Mouse (Mus musculus): ENCODE measurements around the gene Col24a1. TPM values are rescaled to one million over a fixed set of nuclear protein-coding genes. Genes with fewer than 3 reads are reported as not detected.

The Col24a1 gene
- polyA plus RNA-seq, 1 experiment from 2014 or later, result 0.39 TPM

DNA sequence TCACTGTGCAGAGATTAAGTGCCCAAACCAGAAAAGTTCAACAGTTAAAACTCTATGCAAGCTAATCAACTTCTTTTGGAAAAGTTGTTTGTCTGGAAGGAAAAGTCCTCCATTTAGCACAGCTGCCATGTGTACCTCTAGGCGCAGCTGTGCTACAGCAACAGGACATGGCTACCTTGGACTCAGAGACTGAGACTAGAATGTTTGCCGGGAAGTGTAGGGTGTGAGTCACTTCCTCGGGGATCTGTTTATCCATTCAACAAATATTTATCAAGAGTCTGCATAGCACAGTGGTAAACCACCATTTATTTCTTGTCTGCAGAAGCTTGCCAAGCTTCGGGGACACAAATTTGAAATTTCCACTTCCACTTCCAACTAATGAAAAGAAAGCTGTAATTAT is 178.8 kb downstream of the Col24a1 start:
- 80% methylated on average over 4 of the region's 4 CpGs for WGBS
- Histone ChIP-seq H3K4me2 (ENCODE audit: low read length) (no peak overlapping the region), H3K4me1 (replicated peaks; ENCODE audit: control insufficient read depth, insufficient read depth, low read length) (no peaks in the 10 kb centered on the region), H3K27ac (ENCODE audit: low read length) (no peak overlapping the region), H3K9ac (replicated peaks; ENCODE audit: low read depth, low read length) (no peak overlapping the region), H3K27me3 (replicated peaks; ENCODE audit: control insufficient read depth, insufficient read depth, low read length) (no peaks in the 10 kb centered on the region), H3K36me3 (ENCODE audit: control insufficient read depth, insufficient read depth) (no peaks in the 10 kb centered on the region), H3K9me3 (ENCODE audit: control insufficient read depth, low read length) (no peaks in the 10 kb centered on the region), H3K4me3 (replicated peaks; ENCODE audit: low read length) (no peak overlapping the region)
- no peak for ATAC-seq

DNA sequence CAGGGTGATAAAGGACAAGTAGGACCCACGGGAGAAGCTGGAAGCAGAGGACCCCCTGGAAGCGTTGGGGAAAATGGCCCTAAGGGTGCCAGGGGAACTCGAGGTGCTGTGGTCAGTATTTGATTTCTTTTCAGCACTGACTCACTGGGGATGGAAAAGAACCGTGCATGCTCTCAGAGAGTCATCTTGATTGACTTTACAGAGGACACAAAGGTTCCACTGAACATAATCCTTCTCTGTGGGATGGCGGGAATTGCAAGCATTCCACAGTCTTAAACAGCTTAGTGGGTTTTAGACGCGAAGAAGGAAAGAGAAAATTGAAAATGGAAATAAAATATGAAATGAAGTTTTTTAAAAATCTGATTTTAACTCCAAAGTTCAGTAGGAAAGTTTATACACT is 181.9 kb downstream of the Col24a1 start:
- ATAC-seq, result no peak
- WGBS, result 66% methylated on average over 7 of the region's 7 CpGs
- H3K27me3 ChIP-seq (replicated peaks; ENCODE audit: control insufficient read depth, insufficient read depth, low read length), result no peaks in the 10 kb centered on the region
- no peak overlapping the region for H3K4me3 ChIP-seq (replicated peaks; ENCODE audit: low read length)
- H3K27ac ChIP-seq (ENCODE audit: low read length), result no peak overlapping the region
- H3K36me3 ChIP-seq (ENCODE audit: control insufficient read depth, insufficient read depth), result no peaks in the 10 kb centered on the region
- H3K4me2 ChIP-seq (ENCODE audit: low read length), result no peak overlapping the region
- H3K4me1 ChIP-seq (replicated peaks; ENCODE audit: control insufficient read depth, insufficient read depth, low read length), result no peaks in the 10 kb centered on the region
- no peaks in the 10 kb centered on the region for H3K9me3 ChIP-seq (ENCODE audit: control insufficient read depth, low read length)
- H3K9ac ChIP-seq (replicated peaks; ENCODE audit: low read depth, low read length), result no peak overlapping the region

DNA sequence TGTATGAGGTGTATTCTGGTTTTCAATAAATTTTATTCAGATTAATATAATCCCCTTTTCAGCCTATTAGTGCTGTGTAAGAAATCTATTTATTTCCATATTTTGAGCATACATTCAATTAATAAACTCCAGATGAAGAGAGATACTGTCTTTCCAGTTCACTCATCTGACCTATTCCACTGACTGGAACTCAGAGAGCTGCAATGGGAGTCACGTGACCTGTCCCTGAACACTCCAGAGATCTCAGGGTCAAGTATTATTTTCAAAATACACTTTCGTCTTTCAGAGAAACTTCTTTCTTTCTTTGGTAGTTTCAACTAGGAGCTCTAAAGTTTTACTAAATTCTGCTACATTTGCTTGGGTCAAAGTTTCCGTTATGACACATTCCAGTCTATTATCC is 184.4 kb downstream of the Col24a1 start:
- H3K27ac ChIP-seq (ENCODE audit: low read length), result no peak overlapping the region
- no peak overlapping the region for H3K4me3 ChIP-seq (replicated peaks; ENCODE audit: low read length)
- no peak for ATAC-seq
- H3K9me3 ChIP-seq (ENCODE audit: control insufficient read depth, low read length), result no peaks in the 10 kb centered on the region
- no peak overlapping the region for H3K9ac ChIP-seq (replicated peaks; ENCODE audit: low read depth, low read length)
- no peaks in the 10 kb centered on the region for H3K27me3 ChIP-seq (replicated peaks; ENCODE audit: control insufficient read depth, insufficient read depth, low read length)
- 88% methylated on average over 3 of the region's 3 CpGs for WGBS
- no peaks in the 10 kb centered on the region for H3K36me3 ChIP-seq (ENCODE audit: control insufficient read depth, insufficient read depth)
- H3K4me1 ChIP-seq (replicated peaks; ENCODE audit: control insufficient read depth, insufficient read depth, low read length), result no peaks in the 10 kb centered on the region
- no peak overlapping the region for H3K4me2 ChIP-seq (ENCODE audit: low read length)

DNA sequence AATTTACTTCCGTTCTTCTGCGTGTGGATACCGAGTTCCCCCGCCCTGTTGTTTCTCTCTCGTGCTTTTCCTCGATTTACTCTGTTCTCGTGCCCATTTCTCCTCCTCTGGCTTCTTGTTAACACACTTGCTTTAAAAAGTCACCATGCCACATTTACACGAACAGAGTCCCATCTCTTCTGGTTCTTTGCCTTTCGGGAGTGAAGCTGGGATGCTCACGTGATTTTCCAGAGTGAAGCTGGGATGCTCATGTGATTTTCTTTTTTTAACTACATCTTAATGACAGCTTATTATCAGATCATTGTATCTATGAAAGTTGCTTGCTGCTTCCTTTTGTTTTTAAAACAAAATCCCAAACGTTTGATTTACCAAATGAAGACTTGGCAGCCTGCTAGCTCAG is 184.8 kb downstream of the Col24a1 start:
- ATAC-seq, result no peak
- no peaks in the 10 kb centered on the region for H3K9me3 ChIP-seq (ENCODE audit: control insufficient read depth, low read length)
- H3K27me3 ChIP-seq (replicated peaks; ENCODE audit: control insufficient read depth, insufficient read depth, low read length), result no peaks in the 10 kb centered on the region
- no peak overlapping the region for H3K27ac ChIP-seq (ENCODE audit: low read length)
- H3K4me2 ChIP-seq (ENCODE audit: low read length), result no peak overlapping the region
- no peaks in the 10 kb centered on the region for H3K4me1 ChIP-seq (replicated peaks; ENCODE audit: control insufficient read depth, insufficient read depth, low read length)
- no peak overlapping the region for H3K4me3 ChIP-seq (replicated peaks; ENCODE audit: low read length)
- 83% methylated on average over 11 of the region's 11 CpGs for WGBS
- H3K9ac ChIP-seq (replicated peaks; ENCODE audit: low read depth, low read length), result no peak overlapping the region
- no peaks in the 10 kb centered on the region for H3K36me3 ChIP-seq (ENCODE audit: control insufficient read depth, insufficient read depth)

DNA sequence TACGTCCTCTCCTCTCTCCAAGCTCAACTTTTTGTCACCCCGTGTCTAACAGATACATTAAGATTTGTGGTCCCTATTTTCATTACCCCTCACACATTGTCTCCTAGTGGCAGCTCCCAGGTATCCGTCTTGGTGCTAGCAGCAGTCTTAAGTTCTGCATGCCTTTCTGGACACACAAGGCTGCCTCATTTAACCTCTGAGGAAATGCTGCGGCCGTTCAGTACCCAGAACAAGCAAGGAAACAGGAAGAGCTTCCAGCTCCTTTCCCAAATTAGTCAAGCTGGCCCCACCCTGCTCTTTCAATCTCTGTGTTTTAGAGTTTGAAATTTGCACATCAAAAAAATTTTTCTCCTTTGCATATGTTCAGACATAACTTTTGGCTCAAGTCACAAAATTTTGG is 186.2 kb downstream of the Col24a1 start:
- H3K4me2 ChIP-seq (ENCODE audit: low read length), result no peak overlapping the region
- ATAC-seq, result no peak
- H3K27ac ChIP-seq (ENCODE audit: low read length), result no peak overlapping the region
- no peaks in the 10 kb centered on the region for H3K27me3 ChIP-seq (replicated peaks; ENCODE audit: control insufficient read depth, insufficient read depth, low read length)
- WGBS, result 61% methylated on average over 5 of the region's 5 CpGs
- H3K4me3 ChIP-seq (replicated peaks; ENCODE audit: low read length), result no peak overlapping the region
- no peaks in the 10 kb centered on the region for H3K9me3 ChIP-seq (ENCODE audit: control insufficient read depth, low read length)
- H3K9ac ChIP-seq (replicated peaks; ENCODE audit: low read depth, low read length), result no peak overlapping the region
- no peaks in the 10 kb centered on the region for H3K4me1 ChIP-seq (replicated peaks; ENCODE audit: control insufficient read depth, insufficient read depth, low read length)
- no peaks in the 10 kb centered on the region for H3K36me3 ChIP-seq (ENCODE audit: control insufficient read depth, insufficient read depth)

DNA sequence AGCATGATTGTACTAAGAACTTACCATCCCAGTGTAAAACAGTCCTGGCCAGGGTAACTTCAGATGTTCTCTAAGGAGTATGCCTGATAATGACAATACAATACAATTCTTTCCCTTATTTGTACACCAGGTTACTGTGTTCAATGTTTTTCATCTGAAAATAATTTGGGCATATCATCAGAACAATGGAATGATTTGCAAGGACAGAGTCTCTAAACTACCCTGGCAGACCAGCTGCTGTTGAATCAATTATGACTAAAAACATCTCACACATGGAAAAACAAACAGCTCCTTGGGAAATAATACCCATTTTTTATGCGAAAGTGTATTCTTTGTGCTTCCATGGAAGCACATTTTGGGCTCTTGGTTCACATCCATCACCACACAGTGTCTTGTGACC is 198.0 kb downstream of the Col24a1 start:
- Histone ChIP-seq H3K36me3 (ENCODE audit: control insufficient read depth, insufficient read depth) (no peaks in the 10 kb centered on the region), H3K27ac (ENCODE audit: low read length) (no peak overlapping the region), H3K4me2 (ENCODE audit: low read length) (no peak overlapping the region), H3K9me3 (ENCODE audit: control insufficient read depth, low read length) (no peaks in the 10 kb centered on the region), H3K4me1 (replicated peaks; ENCODE audit: control insufficient read depth, insufficient read depth, low read length) (no peaks in the 10 kb centered on the region), H3K4me3 (replicated peaks; ENCODE audit: low read length) (no peak overlapping the region), H3K9ac (replicated peaks; ENCODE audit: low read depth, low read length) (no peak overlapping the region), H3K27me3 (replicated peaks; ENCODE audit: control insufficient read depth, insufficient read depth, low read length) (no peaks in the 10 kb centered on the region)
- ATAC-seq, result no peak
- 95% methylated on average over 1 of the region's 1 CpGs for WGBS

DNA sequence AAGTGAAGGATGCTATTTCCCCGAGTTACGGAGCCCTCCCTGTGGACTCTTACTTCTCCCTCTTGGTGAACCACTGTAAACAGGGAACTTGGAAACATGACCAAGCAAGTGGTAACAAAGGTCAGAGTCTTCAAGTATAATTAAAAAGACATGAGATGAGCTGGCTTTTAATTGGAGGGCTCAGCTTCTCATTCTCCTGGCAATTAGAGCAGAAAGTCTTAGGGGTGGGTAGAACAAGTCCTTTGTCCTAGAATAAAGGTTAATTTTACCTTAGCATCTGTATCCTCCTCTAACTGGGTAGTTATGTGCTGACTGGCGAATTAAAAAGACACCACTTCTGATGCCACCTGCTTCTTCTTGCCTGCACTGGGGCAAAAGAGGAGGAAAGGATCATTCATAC is 199.1 kb downstream of the Col24a1 start:
- Histone ChIP-seq H3K9me3 (ENCODE audit: control insufficient read depth, low read length) (no peaks in the 10 kb centered on the region), H3K27ac (ENCODE audit: low read length) (no peak overlapping the region), H3K4me1 (replicated peaks; ENCODE audit: control insufficient read depth, insufficient read depth, low read length) (no peaks in the 10 kb centered on the region), H3K27me3 (replicated peaks; ENCODE audit: control insufficient read depth, insufficient read depth, low read length) (no peaks in the 10 kb centered on the region), H3K4me2 (ENCODE audit: low read length) (no peak overlapping the region), H3K4me3 (replicated peaks; ENCODE audit: low read length) (no peak overlapping the region), H3K36me3 (ENCODE audit: control insufficient read depth, insufficient read depth) (no peaks in the 10 kb centered on the region), H3K9ac (replicated peaks; ENCODE audit: low read depth, low read length) (no peak overlapping the region)
- WGBS, result 54% methylated on average over 3 of the region's 3 CpGs
- ATAC-seq, result no peak

DNA sequence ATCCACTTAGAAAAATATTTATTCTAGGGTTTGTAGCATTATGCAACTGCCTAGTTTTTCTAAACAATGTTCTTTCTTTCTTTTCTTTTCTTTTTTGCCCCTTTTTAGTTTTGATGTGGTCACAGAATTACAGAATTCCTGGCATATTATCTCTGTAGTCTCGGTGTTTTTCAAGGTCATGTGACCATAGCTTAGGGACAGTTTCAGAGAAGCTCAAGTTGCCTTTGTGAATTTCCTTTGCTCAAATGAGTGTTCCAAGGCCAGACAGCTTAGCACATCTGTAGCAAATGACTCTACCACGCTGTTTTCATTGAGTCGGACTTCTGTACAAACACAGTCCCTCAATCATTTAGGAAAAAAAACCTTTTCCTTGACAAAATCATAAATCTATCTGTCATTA is 205.9 kb downstream of the Col24a1 start:
- no peaks in the 10 kb centered on the region for H3K4me1 ChIP-seq (replicated peaks; ENCODE audit: control insufficient read depth, insufficient read depth, low read length)
- H3K9ac ChIP-seq (replicated peaks; ENCODE audit: low read depth, low read length), result no peak overlapping the region
- no peaks in the 10 kb centered on the region for H3K9me3 ChIP-seq (ENCODE audit: control insufficient read depth, low read length)
- no peak for ATAC-seq
- no peaks in the 10 kb centered on the region for H3K27me3 ChIP-seq (replicated peaks; ENCODE audit: control insufficient read depth, insufficient read depth, low read length)
- H3K27ac ChIP-seq (ENCODE audit: low read length), result no peak overlapping the region
- H3K36me3 ChIP-seq (ENCODE audit: control insufficient read depth, insufficient read depth), result no peaks in the 10 kb centered on the region
- WGBS, result 84% methylated on average over 3 of the region's 3 CpGs
- no peak overlapping the region for H3K4me3 ChIP-seq (replicated peaks; ENCODE audit: low read length)
- H3K4me2 ChIP-seq (ENCODE audit: low read length), result no peak overlapping the region

DNA sequence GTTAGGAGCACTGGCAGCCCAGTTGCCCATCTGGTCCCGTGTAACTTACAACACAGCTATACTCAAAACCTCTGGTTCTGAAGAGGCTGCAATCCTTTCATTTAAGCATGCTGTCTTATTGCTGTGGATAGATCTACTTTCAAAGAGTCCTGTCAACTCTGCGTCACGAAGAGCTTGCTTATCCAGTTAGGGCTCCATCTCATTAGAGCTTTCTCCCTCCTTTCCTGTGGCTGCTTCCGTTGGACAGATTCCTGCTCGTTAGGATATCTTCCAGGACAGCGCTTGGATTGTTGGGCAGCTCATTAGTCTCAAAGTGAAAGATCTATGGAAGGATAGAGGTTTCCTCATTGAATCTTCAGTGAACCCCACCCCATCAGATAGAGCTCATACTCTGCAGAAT is 206.6 kb downstream of the Col24a1 start:
- H3K9ac ChIP-seq (replicated peaks; ENCODE audit: low read depth, low read length), result no peak overlapping the region
- H3K9me3 ChIP-seq (ENCODE audit: control insufficient read depth, low read length), result no peaks in the 10 kb centered on the region
- no peak for ATAC-seq
- no peaks in the 10 kb centered on the region for H3K4me1 ChIP-seq (replicated peaks; ENCODE audit: control insufficient read depth, insufficient read depth, low read length)
- H3K27ac ChIP-seq (ENCODE audit: low read length), result no peak overlapping the region
- H3K4me3 ChIP-seq (replicated peaks; ENCODE audit: low read length), result no peak overlapping the region
- no peaks in the 10 kb centered on the region for H3K27me3 ChIP-seq (replicated peaks; ENCODE audit: control insufficient read depth, insufficient read depth, low read length)
- no peaks in the 10 kb centered on the region for H3K36me3 ChIP-seq (ENCODE audit: control insufficient read depth, insufficient read depth)
- no peak overlapping the region for H3K4me2 ChIP-seq (ENCODE audit: low read length)
- 44% methylated on average over 6 of the region's 6 CpGs for whole genome bisulfite sequencing

DNA sequence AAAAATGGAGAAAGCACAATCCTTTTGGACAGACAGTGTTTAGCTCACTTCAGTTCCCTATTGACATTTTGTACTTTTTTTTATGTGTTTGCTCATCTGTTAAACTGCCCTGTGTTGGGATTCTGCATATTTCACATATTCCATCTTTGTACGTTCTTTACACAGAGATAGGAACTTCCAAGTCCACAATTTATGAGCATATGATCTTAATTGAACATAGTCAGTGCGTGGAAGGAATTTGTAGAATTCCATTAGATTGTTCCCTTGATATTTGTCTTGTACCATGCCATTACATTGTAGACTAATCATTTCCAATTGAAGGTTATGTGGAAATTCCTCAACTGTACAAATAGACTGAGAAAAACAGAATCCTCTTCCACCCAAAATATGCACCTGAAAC is 212.6 kb downstream of the Col24a1 start:
- Histone ChIP-seq H3K9me3 (ENCODE audit: control insufficient read depth, low read length) (no peaks in the 10 kb centered on the region), H3K4me1 (replicated peaks; ENCODE audit: control insufficient read depth, insufficient read depth, low read length) (no peaks in the 10 kb centered on the region), H3K27me3 (replicated peaks; ENCODE audit: control insufficient read depth, insufficient read depth, low read length) (no peaks in the 10 kb centered on the region), H3K27ac (ENCODE audit: low read length) (no peak overlapping the region), H3K4me3 (replicated peaks; ENCODE audit: low read length) (no peak overlapping the region), H3K36me3 (ENCODE audit: control insufficient read depth, insufficient read depth) (no peaks in the 10 kb centered on the region), H3K4me2 (ENCODE audit: low read length) (no peak overlapping the region), H3K9ac (replicated peaks; ENCODE audit: low read depth, low read length) (no peak overlapping the region)
- no peak for ATAC-seq
- WGBS, result 91% methylated on average over 2 of the region's 2 CpGs

Data from forebrain, embryonic 16.5 days (tissue).